Mouse (Mus musculus) right cerebral cortex, adult 2 months (tissue): ENCODE measurements at regions not wholly inside any gene's neighbourhood (a gene's known extent, or its start where the extent isn't known, plus 50 kb on each side); places are given as distances from the start of the nearest gene placed in this dataset.

ENCODE experiments used
- DNase-seq, 2 experiments: peaks; one replicate each; pipeline ENCODE4 v3.0.0; 2021 to 2022; ENCODE audit warnings: low spot score in 2 of 2

DNA sequence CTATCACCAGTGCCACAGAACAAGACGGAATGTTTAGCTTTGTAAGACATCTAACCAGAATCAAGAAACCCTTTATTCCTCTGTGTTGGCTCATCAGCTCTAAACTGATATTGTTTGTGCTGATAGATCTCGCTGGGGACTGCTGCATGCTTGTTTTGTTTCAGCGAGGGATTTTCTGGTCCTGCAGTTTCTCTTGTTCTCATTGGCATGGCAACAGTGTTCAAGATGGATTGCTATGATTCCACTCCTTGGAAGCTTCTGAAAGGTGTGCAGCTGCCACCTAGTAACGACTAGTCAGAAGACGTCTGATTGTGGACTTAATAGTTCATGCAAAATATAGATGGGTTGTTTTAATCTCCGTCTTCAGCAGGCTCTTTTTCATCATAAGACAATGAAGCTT, 591.2 kb downstream of the Sorcs1 start:
- DNase-seq, result peak; percentile 9 to 12

- DNase-seq, result no peak
These were observed 600.9 kb downstream of the Sorcs1 start for GRCm38 (mm10) chr19:50077427-50078040.

- no peak for DNase-seq
These were observed 618.0 kb downstream of the Sorcs1 start for GRCm38 (mm10) chr19:50060448-50060847.

DNA sequence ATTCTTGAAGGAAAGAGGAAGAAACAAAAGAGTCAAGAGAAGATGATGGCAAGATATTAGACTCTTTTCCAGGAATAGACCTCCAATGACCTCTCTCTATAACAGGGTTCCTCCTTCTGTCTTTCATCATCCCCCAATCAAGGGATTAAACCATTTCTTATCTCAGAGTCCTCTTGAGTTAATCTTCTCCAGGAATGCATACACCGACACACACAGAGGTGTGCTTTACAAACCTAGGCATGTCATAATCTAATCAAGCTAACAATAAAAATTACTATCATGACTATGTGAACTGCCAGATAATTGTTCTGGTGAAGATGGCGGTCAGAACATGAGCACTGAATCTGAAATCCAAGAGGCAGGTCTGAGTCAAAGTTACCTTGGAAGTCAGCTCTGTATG, 625.5 kb downstream of the Sorcs1 start:
- no peak for DNase-seq

DNA sequence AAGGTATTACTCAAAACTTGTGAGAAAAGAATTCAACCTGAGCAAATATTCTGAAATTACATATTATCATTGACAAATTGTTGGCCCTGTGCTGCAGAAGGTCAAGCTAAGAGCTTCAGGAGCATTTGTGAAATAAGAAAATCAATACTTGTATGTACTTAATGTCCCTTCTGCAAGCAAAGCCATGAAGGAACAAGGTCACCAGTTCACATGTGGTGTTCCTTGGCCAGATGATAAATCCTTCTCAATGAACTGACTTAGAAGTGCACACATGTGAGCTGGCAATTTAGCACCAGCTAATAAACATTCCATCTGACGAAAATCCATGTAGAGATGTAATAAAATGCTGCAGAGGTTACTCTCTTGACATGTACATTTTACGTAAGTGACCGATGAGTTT, 632.7 kb downstream of the Sorcs1 start:
- DNase-seq, result no peak

- peak; percentile 7 to 31 for DNase-seq
These were observed 664.8 kb downstream of the Sorcs1 start for GRCm38 (mm10) chr19:50013659-50014058.

DNA sequence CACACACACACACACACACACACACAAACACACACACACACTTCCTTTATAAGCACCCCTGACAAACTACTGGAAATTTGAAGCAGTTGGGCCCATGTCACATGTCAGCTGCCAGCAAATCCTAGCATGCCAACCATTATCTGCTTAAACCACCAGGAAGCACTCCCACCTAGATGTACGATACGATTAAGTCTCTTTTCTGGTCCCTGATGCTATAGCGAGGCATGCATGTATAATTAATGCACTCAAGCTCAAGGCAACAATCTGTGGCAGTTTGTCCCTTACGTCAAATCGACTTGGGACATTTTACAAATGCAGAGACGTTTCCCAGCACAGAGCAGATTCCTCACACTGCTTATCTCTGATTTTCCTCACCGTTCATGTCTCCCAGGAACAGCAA, 673.2 kb downstream of the Sorcs1 start:
- no peak for DNase-seq

GRCm38 (mm10) chr19:49985826-49986225, 692.6 kb downstream of the Sorcs1 start:
- no peak for DNase-seq

GRCm38 (mm10) chr19:49966284-49966841, 712.1 kb downstream of the Sorcs1 start:
- peak; percentile 13 to 16 for DNase-seq

DNA sequence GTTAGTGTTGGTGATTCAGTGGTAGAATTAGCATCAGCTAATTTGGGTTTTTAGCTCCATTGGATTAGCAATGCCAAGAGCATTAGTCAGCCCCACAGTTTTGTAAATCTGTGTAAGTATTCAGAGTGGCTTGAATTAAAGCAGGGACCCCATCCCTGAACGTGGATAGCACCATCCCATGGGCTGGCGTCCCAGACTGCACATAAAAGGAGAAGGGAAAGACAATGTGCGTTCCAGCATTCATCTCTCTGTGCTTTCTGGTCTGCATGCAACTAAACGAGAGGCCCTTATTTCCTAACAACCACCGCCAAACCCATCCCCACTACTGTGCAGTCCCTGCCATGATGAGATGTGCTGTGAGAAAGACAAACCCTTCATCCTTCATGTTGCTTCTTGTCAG, 713.8 kb downstream of the Sorcs1 start:
- DNase-seq, result no peak

DNA sequence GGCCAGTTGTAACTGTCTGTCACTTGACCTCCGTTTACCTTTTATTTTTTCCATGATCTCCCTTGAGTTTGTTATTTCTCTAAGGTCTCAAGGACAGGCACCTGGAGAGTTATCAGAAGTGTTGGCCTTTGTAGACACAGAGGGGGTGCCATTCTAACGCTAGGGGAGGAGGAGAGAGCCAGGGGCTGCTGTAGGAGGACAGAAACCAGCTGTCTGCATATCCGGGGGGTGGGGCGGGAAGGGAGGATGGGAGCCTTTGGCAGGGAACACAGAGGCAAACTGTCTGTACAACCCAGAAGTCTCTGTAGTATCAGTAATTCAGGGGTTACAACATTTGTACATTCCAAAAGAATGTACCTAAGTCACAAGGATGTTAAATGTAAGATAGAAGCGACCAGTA, 719.9 kb downstream of the Sorcs1 start:
- no peak for DNase-seq

- DNase-seq, result no peak
These were observed 747.2 kb downstream of the Sorcs1 start for GRCm38 (mm10) chr19:49931202-49931601.

- DNase-seq, result no peak
These were observed 766.7 kb downstream of the Sorcs1 start for GRCm38 (mm10) chr19:49911738-49912137.

GRCm38 (mm10) chr19:49880241-49880640, 798.2 kb downstream of the Sorcs1 start:
- no peak for DNase-seq

GRCm38 (mm10) chr19:49860761-49861160, 817.7 kb downstream of the Sorcs1 start:
- DNase-seq, result peak; percentile 40 to 48

GRCm38 (mm10) chr19:49855481-49856035, 822.9 kb downstream of the Sorcs1 start:
- peak in 1 of 2 experiments; percentile 3 for DNase-seq

- DNase-seq, result no peak
These were observed 836.5 kb downstream of the Sorcs1 start for GRCm38 (mm10) chr19:49841984-49842383.

- no peak for DNase-seq
These were observed 839.1 kb downstream of the Sorcs1 start for GRCm38 (mm10) chr19:49839153-49839911.

- DNase-seq, result no peak
These were observed 847.5 kb downstream of the Sorcs1 start for GRCm38 (mm10) chr19:49830918-49831317.

DNA sequence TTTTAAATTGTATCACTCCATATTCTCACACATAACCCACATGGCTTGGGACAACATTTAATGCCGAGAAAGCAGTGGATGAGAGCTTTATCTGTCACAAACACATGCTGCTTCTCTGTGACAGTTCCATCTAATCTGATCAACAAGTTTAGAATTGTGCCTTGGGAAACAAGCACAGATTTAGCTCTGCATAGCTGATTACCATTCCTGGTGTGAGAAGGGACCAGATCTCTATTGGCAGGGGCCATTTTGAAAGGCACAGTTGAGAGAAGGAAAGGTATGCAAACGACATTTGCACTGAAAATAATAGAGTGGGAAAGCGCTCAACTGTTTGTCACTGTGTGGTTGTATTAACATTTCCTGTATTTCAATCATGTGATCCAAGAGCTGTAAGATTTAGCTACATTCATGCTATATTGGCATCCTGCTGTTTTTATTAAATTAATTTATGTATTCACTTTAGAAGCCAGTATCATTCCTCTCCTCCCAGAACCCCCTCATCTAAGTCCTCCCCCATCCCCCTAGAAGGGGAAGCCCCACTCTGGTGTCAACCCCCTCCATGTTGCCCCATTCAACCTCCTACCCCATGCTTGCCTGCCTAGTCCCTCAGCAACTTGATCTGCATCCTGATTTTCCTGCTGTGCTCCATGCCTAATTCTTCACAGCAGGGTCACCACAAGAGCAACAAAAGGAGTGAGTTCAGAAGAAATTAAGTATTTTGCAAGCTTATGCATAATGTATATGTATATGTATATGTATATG, 872.6 kb downstream of the Sorcs1 start:
- DNase-seq, result no peak
